Mouse (Mus musculus) spleen, adult 10 weeks (tissue): ENCODE data around the gene Aven. TPM values are rescaled to one million over a fixed set of nuclear protein-coding genes. Genes with fewer than 3 reads are reported as not detected.

Experiments used
- polyA plus RNA-seq: library from polyadenylated mRNA; stranded (reverse); fragments of 350-450 nt; fragmentation: Illumina TruSeq; extraction: RNeasy Lipid Tissue Mini Kit (QIAGEN cat#74804); gene quantifications from one replicate; pipeline ENCODE4 v1.2.3, GENCODE M21; 2015; ENCODE audit warnings: low replicate concordance; ENCODE audit not compliant: insufficient read depth

Gene Aven
- polyA plus RNA-seq, result 23.1 TPM

GRCm38 (mm10) chr2:112492856-112493538 lies at the start of gene Aven:
Aven (plus strand) TSS chr2:112492964.

GRCm38 (mm10) chr2:112454862-112455564 lies 37.8 kb upstream of the Aven start, which contains the start of gene Emc7:
Emc7 (plus strand) TSS chr2:112454997.

GRCm38 (mm10) chr2:112480669-112481068 lies 12.1 kb upstream of the Aven start, which contains the start of gene Chrm5:
Chrm5 (minus strand) TSS chr2:112480769.

Other genes with a start within 250 kb of the Aven start
- not detected for gene Nutm1, start 233.7 kb upstream of the Aven start, polyA plus RNA-seq
- gene Nop10, start 231.0 kb upstream of the Aven start, polyA plus RNA-seq, result 87.9 TPM
- 225 TPM for gene Slc12a6, start 227.1 kb upstream of the Aven start, polyA plus RNA-seq
- 1.1 TPM for gene Gm21985, start 226.7 kb upstream of the Aven start, polyA plus RNA-seq
- 49.4 TPM for gene Emc4, start 124.9 kb upstream of the Aven start, polyA plus RNA-seq
- gene Katnbl1, start 113.8 kb upstream of the Aven start, polyA plus RNA-seq, result 24.6 TPM
- 19.7 TPM for gene Emc7, start 38.0 kb upstream of the Aven start, polyA plus RNA-seq
- not detected for gene Chrm5, start 12.2 kb upstream of the Aven start, polyA plus RNA-seq